Mouse (Mus musculus): Measurements from ENCODE around the gene Prss41.

- TF ChIP-seq ZNF384 (IDR thresholded peaks at IDR 0.05; ENCODE audit: low read depth, low read length) = no peak
- TF ChIP-seq MAFK (IDR thresholded peaks at IDR 0.05; ENCODE audit: insufficient read depth, low read depth, low read length) = no peak
- no peak for TF ChIP-seq HCFC1 (IDR thresholded peaks at IDR 0.05; ENCODE audit: borderline replicate concordance, insufficient read depth, low read length)
- TF ChIP-seq ZC3H11A (IDR thresholded peaks at IDR 0.05; ENCODE audit: borderline replicate concordance, low read depth, low read length) = no peak
These were observed 696 bp downstream of the Prss41 start for GRCm38 (mm10) chr17:23843141-23843811.

Data from ES-E14 (cell line).